Mouse (Mus musculus) lung, embryonic 16.5 days (tissue): ENCODE data around the gene Aimp2. TPM values are rescaled to one million over a fixed set of nuclear protein-coding genes. Genes with fewer than 3 reads are reported as not detected.
A peak's percentile ranks its signal among the peaks of the same experiment; 100 is the strongest.

Source experiments
- ATAC-seq: fragments of 200-750 bp; cut with Nextera tagmentation; 2 replicates; pipeline ENCODE4 v1.8.0; 2017; ENCODE audit warnings: low read depth, mild to moderate bottlenecking, moderate library complexity
- H3K27ac ChIP-seq: fragments of 300-500 bp; sonication (generic); 2 replicates; pipeline ENCODE4 v1.5.1; 2014; ENCODE audit warnings: mild to moderate bottlenecking, control low read depth, low read length
- H3K27me3 ChIP-seq: fragments of 300-500 bp; sonication (generic); 2 replicates; pipeline ENCODE4 v1.6.1; 2014; ENCODE audit warnings: low read depth, low read length, mixed read lengths; ENCODE audit not compliant: control insufficient read depth, insufficient read depth
- H3K36me3 ChIP-seq: fragments of 300-500 bp; sonication (generic); 2 replicates; pipeline ENCODE4 v1.6.1; 2014; ENCODE audit warnings: low read length; ENCODE audit not compliant: control insufficient read depth, insufficient read depth
- H3K4me1 ChIP-seq: fragments of 300-500 bp; sonication (generic); replicated peaks from 2 replicates; pipeline ENCODE4 v1.6.1; 2014; ENCODE audit warnings: low read length, mixed read lengths; ENCODE audit not compliant: control insufficient read depth, insufficient read depth
- H3K4me2 ChIP-seq: fragments of 300-500 bp; sonication (generic); 2 replicates; pipeline ENCODE4 v1.6.1; 2014; ENCODE audit warnings: low read depth, low read length, control low read depth
- H3K4me3 ChIP-seq: fragments of 300-500 bp; sonication (generic); 2 replicates; pipeline ENCODE4 v1.5.1; 2014; ENCODE audit warnings: mild to moderate bottlenecking, low read length, control low read depth
- H3K9ac ChIP-seq: fragments of 300-500 bp; sonication (generic); 2 replicates; pipeline ENCODE4 v1.6.1; 2014; ENCODE audit warnings: low read length, control low read depth
- H3K9me3 ChIP-seq: fragments of 300-500 bp; sonication (generic); 2 replicates; pipeline ENCODE4 v1.6.1; 2016; ENCODE audit warnings: low read length; ENCODE audit not compliant: control insufficient read depth
- WGBS: fragments of 180-500 bp; shearing (Covaris S2); extraction: QIAGEN DNeasy Blood & Tissue Kit; methylation state at CpG from one replicate; pipeline ENCODE4 v1.1.7; 2014; 5-methylcytosine and 5-hydroxymethylcytosine counted together
- polyA plus RNA-seq: library from polyadenylated mRNA; unstranded; fragments of >200 nt; fragmentation: Nextera tagmentation; extraction: Ambion mirVana; gene quantifications from 2 replicates; pipeline ENCODE4 v1.2.1, GENCODE M21; 2015

Gene Aimp2
- polyA plus RNA-seq, 1 experiment from 2014 or later, result 79.8 TPM

- H3K4me3 ChIP-seq, result no peak within 1 kb of the TSS
- H3K27ac ChIP-seq, result no peak within 1 kb of the TSS
- no peaks in the 10 kb centered on the region for H3K9me3 ChIP-seq
- peaks cover 24% of the 10 kb centered on the region for H3K36me3 ChIP-seq
- ATAC-seq, result peak; percentile 45; the same call in 1 of the 2 replicates
- no peak within 1 kb of the TSS for H3K9ac ChIP-seq
- WGBS, result 20% methylated on average over 8 of the region's 8 CpGs
- H3K4me1 ChIP-seq, result no peaks in the 10 kb centered on the region
- H3K4me2 ChIP-seq, result no peak within 1 kb of the TSS
- H3K27me3 ChIP-seq, result no peaks in the 10 kb centered on the region
Measured at GRCm38 (mm10) chr5:143932831-143933230, 23.2 kb upstream of the Aimp2 start, which contains the start of gene Rsph10b. Gene Rsph10b, plus strand, starts transcription at chr5:143933035.

- Histone ChIP-seq H3K36me3 (peaks cover 24% of the 10 kb centered on the region), H3K4me2 (no peak overlapping the region), H3K9me3 (no peaks in the 10 kb centered on the region), H3K27me3 (no peaks in the 10 kb centered on the region), H3K4me1 (no peaks in the 10 kb centered on the region), H3K4me3 (no peak overlapping the region), H3K9ac (no peak overlapping the region), H3K27ac (no peak overlapping the region)
- 0 out of 2 replicates have a peak, but pooled peaks have one; percentile 15 for ATAC-seq
- 85% methylated on average over 6 of the region's 6 CpGs for WGBS
Measured at GRCm38 (mm10) chr5:143931863-143932580, 22.4 kb upstream of the Aimp2 start.

- no peak for ATAC-seq
- no peaks in the 10 kb centered on the region for H3K27me3 ChIP-seq
- no peaks in the 10 kb centered on the region for H3K4me1 ChIP-seq
- H3K9me3 ChIP-seq, result no peaks in the 10 kb centered on the region
- WGBS, result 86% methylated on average over 12 of the region's 12 CpGs
- H3K36me3 ChIP-seq, result peaks cover 26% of the 10 kb centered on the region
- no peak overlapping the region for H3K27ac ChIP-seq
- no peak overlapping the region for H3K4me3 ChIP-seq
- no peak overlapping the region for H3K9ac ChIP-seq
- H3K4me2 ChIP-seq, result no peak overlapping the region
Measured at GRCm38 (mm10) chr5:143930656-143931055, 21.0 kb upstream of the Aimp2 start.

- no peak overlapping the region for H3K4me3 ChIP-seq
- H3K9me3 ChIP-seq, result no peaks in the 10 kb centered on the region
- no peak for ATAC-seq
- no peak overlapping the region for H3K27ac ChIP-seq
- 83% methylated on average over 4 of the region's 4 CpGs for WGBS
- no peaks in the 10 kb centered on the region for H3K27me3 ChIP-seq
- no peak overlapping the region for H3K9ac ChIP-seq
- H3K4me2 ChIP-seq, result no peak overlapping the region
- peaks cover 36% of the 10 kb centered on the region for H3K36me3 ChIP-seq
- no peaks in the 10 kb centered on the region for H3K4me1 ChIP-seq
Measured at GRCm38 (mm10) chr5:143929291-143929690, 19.6 kb upstream of the Aimp2 start.

GRCm38 (mm10) chr5:143927875-143928274 lies 18.2 kb upstream of the Aimp2 start, which contains the start of gene Gm42421:
Gene Gm42421, plus strand, starts transcription at chr5:143928175.
- Histone ChIP-seq H3K9ac (no peak within 1 kb of the TSS), H3K4me1 (no peaks in the 10 kb centered on the region), H3K4me2 (no peak within 1 kb of the TSS), H3K9me3 (no peaks in the 10 kb centered on the region), H3K27ac (no peak within 1 kb of the TSS), H3K36me3 (peaks cover 42% of the 10 kb centered on the region), H3K4me3 (no peak within 1 kb of the TSS), H3K27me3 (no peaks in the 10 kb centered on the region)
- ATAC-seq, result no peak
- 94% methylated on average over 8 of the region's 8 CpGs for WGBS

- no peaks in the 10 kb centered on the region for H3K4me1 ChIP-seq
- no peak overlapping the region for H3K27ac ChIP-seq
- peaks cover 39% of the 10 kb centered on the region for H3K36me3 ChIP-seq
- H3K4me2 ChIP-seq, result no peak overlapping the region
- no peak overlapping the region for H3K9ac ChIP-seq
- no peaks in the 10 kb centered on the region for H3K27me3 ChIP-seq
- H3K9me3 ChIP-seq, result no peaks in the 10 kb centered on the region
- no peak for ATAC-seq
- WGBS, result 84% methylated on average over 6 of the region's 6 CpGs
- H3K4me3 ChIP-seq, result no peak overlapping the region
Measured at GRCm38 (mm10) chr5:143924781-143925452, 15.3 kb upstream of the Aimp2 start.

DNA sequence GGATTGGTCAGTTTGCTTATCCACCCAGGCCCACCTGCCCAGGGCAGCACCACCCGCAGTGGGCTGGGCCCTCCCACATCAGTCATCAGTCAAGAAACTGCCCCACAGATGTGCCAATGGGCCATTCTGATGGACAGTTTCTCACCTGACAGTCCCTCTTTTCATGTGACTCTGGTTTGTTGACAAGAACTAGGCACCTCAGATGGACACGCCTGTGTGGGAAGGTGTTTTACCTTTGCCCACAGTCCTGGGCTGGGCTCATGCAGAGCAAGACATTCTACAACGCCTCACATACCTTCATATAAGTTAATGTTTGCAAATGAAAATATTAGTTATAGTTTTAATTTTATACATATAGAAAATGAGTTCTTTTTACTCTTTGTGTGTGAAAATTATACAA lies 8.5 kb upstream of the Aimp2 start:
- WGBS, result 89% methylated on average over 3 of the region's 3 CpGs
- ATAC-seq, result no peak
- H3K4me3 ChIP-seq, result no peak overlapping the region
- no peak overlapping the region for H3K4me2 ChIP-seq
- H3K27ac ChIP-seq, result no peak overlapping the region
- H3K36me3 ChIP-seq, result peaks cover 26% of the 10 kb centered on the region
- no peak overlapping the region for H3K9ac ChIP-seq
- no peaks in the 10 kb centered on the region for H3K4me1 ChIP-seq
- H3K27me3 ChIP-seq, result no peaks in the 10 kb centered on the region
- H3K9me3 ChIP-seq, result no peaks in the 10 kb centered on the region

DNA sequence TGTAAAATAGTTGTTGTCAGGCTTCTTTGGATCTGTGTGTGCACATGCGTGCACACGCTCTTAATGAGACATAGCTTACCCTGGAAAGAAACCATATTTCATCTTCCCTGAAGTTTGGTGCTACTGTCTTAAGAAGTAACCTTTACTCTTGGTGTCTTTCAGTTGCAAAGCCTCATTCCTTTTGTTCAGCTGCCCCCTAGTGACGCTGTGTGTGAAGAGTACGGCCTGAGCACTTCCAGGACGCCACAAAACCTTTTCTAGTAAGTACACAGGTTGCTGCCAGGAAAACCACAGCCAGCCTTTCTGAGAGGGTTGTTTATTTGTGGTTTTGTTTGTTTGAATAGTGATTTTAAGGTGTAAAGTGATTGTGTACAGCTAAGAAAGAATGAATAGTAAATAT lies 7.8 kb upstream of the Aimp2 start:
- no peak overlapping the region for H3K27ac ChIP-seq
- ATAC-seq, result no peak; the same call in 1 of the 2 replicates
- H3K4me2 ChIP-seq, result no peak overlapping the region
- 45% methylated on average over 5 of the region's 5 CpGs for WGBS
- H3K4me1 ChIP-seq, result no peaks in the 10 kb centered on the region
- no peak overlapping the region for H3K4me3 ChIP-seq
- peaks cover 24% of the 10 kb centered on the region for H3K36me3 ChIP-seq
- H3K9me3 ChIP-seq, result no peaks in the 10 kb centered on the region
- H3K27me3 ChIP-seq, result no peaks in the 10 kb centered on the region
- no peak overlapping the region for H3K9ac ChIP-seq

- Histone ChIP-seq H3K4me3 (no peak overlapping the region), H3K27me3 (no peaks in the 10 kb centered on the region), H3K4me1 (peaks cover under 1% of the 10 kb centered on the region; the same call in 1 of the 2 replicates), H3K9me3 (no peaks in the 10 kb centered on the region), H3K4me2 (no peak overlapping the region), H3K27ac (no peak overlapping the region), H3K36me3 (peaks cover 18% of the 10 kb centered on the region), H3K9ac (no peak overlapping the region)
- no peak for ATAC-seq
- 94% methylated on average over 9 of the region's 9 CpGs for WGBS
Measured at GRCm38 (mm10) chr5:143916221-143916620, 6.6 kb upstream of the Aimp2 start.
